Mouse (Mus musculus) layer of hippocampus, postnatal 10 days (tissue): ENCODE results near the gene Arid3b. TPM values are rescaled to one million over a fixed set of nuclear protein-coding genes. Genes with fewer than 3 reads are reported as not detected.
"Not testable (repeated sequence)": the region's sequence is repeated elsewhere in the genome, so short reads cannot be mapped to it uniquely, and the experiment has no call there.

Experiments used
- DNase-seq, 2 experiments: peaks; one replicate each; pipeline ENCODE4 v3.0.0; 2021; ENCODE audit warnings: low spot score in 2 of 2
- long read RNA-seq: library from polyadenylated mRNA; stranded (forward); transcript quantifications from one replicate; pipeline ENCODE4 v2.0.0, GENCODE M21; 2023
- total RNA-seq, 2 experiments: library from RNA; stranded (reverse); gene quantifications; 2 replicates each; pipeline ENCODE4 v1.2.3; 2021

Gene Arid3b
- 10 to 100 TPM; 10.0 to 11.8 TPM for total RNA-seq
- long read RNA-seq, partial matches to known transcripts = 0 of 2 reads
- long read RNA-seq, other reads (novel, unspliced or antisense) = 2 of 2 reads

GRCm38 (mm10) chr9:57836581-57837170, at the start of gene Arid3b:
TSS of gene Arid3b (minus strand) at chr9:57836793.
- DNase-seq = peak; percentile 88 to 91

- no peak for DNase-seq
Measured at GRCm38 (mm10) chr9:57883413-57883812, 46.8 kb upstream of the Arid3b start.

- DNase-seq = not testable (repeated sequence)
Measured at GRCm38 (mm10) chr9:57881781-57882180, 45.2 kb upstream of the Arid3b start.

- no peak for DNase-seq
Measured at GRCm38 (mm10) chr9:57880278-57880677, 43.7 kb upstream of the Arid3b start.

- no peak for DNase-seq
Measured at GRCm38 (mm10) chr9:57879213-57879612, 42.6 kb upstream of the Arid3b start.

GRCm38 (mm10) chr9:57874994-57875393, 38.4 kb upstream of the Arid3b start:
- no peak for DNase-seq

- DNase-seq = no peak
Measured at GRCm38 (mm10) chr9:57874134-57874533, 37.5 kb upstream of the Arid3b start.

- no peak for DNase-seq
Measured at GRCm38 (mm10) chr9:57870273-57870816, 33.8 kb upstream of the Arid3b start.

GRCm38 (mm10) chr9:57868767-57869166, 32.2 kb upstream of the Arid3b start:
- no peak for DNase-seq

GRCm38 (mm10) chr9:57867880-57868279, 31.3 kb upstream of the Arid3b start:
- DNase-seq = no peak

GRCm38 (mm10) chr9:57867236-57867635, 30.6 kb upstream of the Arid3b start:
- DNase-seq = no peak

- no peak for DNase-seq
Measured at GRCm38 (mm10) chr9:57866530-57866929, 29.9 kb upstream of the Arid3b start.

- no peak for DNase-seq
Measured at GRCm38 (mm10) chr9:57864336-57864735, 27.7 kb upstream of the Arid3b start.

- DNase-seq = peak; percentile 64 to 77
Measured at GRCm38 (mm10) chr9:57861951-57862471, 25.4 kb upstream of the Arid3b start.

- DNase-seq = no peak
Measured at GRCm38 (mm10) chr9:57856456-57856855, 19.9 kb upstream of the Arid3b start.

GRCm38 (mm10) chr9:57854280-57854679, 17.7 kb upstream of the Arid3b start:
- DNase-seq = no peak

- DNase-seq = no peak
Measured at GRCm38 (mm10) chr9:57839032-57839431, 2.4 kb upstream of the Arid3b start.

- no peak for DNase-seq
Measured at GRCm38 (mm10) chr9:57835841-57836514, 615 bp downstream of the Arid3b start.

- no peak for DNase-seq
Measured at GRCm38 (mm10) chr9:57834629-57835417, 1.8 kb downstream of the Arid3b start.

GRCm38 (mm10) chr9:57833762-57834471, 2.7 kb downstream of the Arid3b start:
- DNase-seq = no peak
